Mouse (Mus musculus) midbrain, embryonic 14.5 days (tissue): ENCODE measurements around the gene Usp38. TPM values are rescaled to one million over a fixed set of nuclear protein-coding genes. Genes with fewer than 3 reads are reported as not detected.

Experiments
- polyA plus RNA-seq: library from polyadenylated mRNA; unstranded; fragments of >200 nt; fragmentation: Nextera tagmentation; extraction: Ambion mirVana; gene quantifications from 2 replicates; pipeline ENCODE4 v1.2.1, GENCODE M21; 2014

Gene Usp38
- polyA plus RNA-seq, 1 experiment from 2014 or later: 27.2 TPM

Other genes starting within 250 kb of the Usp38 start
- gene Gab1, start 134.4 kb downstream of the Usp38 start, polyA plus RNA-seq: 7.5 and 13.0 TPM in 2 replicates